Mouse (Mus musculus): Measurements from ENCODE around the gene Top3b.

GRCm38 (mm10) chr16:16921021-16921435, 50.5 kb downstream of the Top3b start:
- no peak for TF ChIP-seq POLR2A (IDR thresholded peaks at IDR 0.05; ENCODE audit: low read depth, low read length)
- no peak for TF ChIP-seq CTCF (IDR thresholded peaks at IDR 0.05; ENCODE audit: extremely low read depth, insufficient read depth, insufficient read length, insufficient replicate concordance)

All from spleen, adult 2 months (tissue).